Mouse (Mus musculus): ENCODE results near the gene Ms4a6b. TPM values are rescaled to one million over a fixed set of nuclear protein-coding genes. Genes with fewer than 3 reads are reported as not detected.

The Ms4a6b gene
- polyA plus RNA-seq (2015; fragmentation: Nextera tagmentation; extraction: Ambion mirVana), result 3.1 and 3.4 TPM in 2 replicates

DNA sequence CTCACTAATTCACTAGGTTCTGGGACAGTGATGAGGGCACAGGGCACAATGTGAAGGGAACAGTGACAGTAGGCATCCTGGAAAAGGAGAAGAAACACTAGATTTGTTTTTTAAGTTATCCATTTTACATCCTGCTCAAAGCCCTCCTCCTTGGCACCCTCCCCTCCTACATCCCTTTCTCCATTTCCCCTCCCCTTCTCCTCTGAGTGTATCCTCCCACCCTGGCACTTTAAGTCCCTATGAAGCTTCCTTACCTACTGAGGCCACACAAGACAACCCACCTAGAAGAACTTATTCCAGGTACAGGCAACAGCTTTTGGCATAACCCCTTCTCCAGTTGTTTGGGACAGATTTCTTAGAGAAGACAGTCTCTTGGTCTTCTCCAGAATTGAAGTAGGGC, at the start of gene Ms4a6b:
Ms4a6b (plus strand) TSS at position 267 of the 400 bp plus-strand sequence.

DNA sequence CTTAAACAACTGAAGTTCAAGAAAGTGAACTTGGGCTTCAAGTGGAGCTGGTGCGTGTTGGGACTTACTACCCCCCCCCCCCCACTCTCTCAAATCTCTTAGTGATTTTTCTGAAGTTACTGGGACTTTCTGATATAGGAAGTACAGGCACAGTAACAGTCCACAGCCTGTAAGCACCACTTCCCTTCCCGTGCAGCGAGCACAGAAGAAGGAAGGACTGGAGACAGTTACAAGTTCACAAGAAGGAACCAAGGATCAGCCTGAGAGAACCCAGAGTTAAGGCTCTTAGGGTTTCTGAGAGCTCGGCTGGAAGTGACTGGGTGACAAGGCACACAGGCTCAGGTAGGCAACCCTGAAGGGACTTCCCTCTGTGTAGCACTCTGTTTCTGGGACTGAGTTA, 47.1 kb upstream of the Ms4a6b start, which contains the start of gene Ms4a6c:
Ms4a6c (plus strand) TSS at position 152 of the 400 bp plus-strand sequence.

DNA sequence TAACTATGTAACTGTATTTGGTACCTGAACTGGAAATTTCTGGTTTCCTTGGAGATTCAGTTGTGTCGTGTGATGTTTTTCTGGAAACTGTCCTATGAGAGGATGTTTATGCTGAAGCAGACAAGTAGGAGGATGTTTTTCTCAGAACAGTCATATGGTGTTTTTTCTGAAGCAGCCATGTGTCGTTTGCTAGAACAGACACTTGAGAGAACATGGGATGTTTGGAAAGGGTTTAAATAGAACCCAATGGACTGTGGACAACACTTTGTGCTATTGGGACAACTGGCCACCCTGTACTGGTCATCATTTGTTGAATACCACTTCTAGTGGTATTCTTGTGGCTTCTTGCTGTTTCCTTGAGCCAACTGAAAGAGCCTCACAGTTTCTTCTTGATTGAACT, 30.6 kb upstream of the Ms4a6b start, which contains the start of gene Gm8369:
Gm8369 (plus strand) TSS at position 193 of the 400 bp plus-strand sequence.

DNA sequence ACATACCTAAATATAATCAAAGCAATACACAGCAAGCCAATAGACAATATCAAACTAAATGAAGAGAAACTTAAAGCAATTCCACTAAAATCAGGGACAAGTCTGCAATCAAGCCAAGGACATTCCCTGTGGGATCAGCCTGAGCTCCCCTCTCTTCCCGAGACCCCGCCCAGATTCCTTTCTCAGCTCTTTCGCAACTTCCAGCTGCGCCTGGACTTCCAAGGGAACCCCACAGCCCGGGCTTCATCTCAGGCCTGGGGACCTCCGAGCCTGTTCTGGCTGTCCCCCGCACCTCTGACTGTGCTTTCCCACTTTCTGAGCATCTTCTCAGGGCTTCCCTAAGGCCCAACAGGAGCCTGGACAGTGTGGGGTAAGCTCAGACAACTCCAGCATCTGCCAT, 20.3 kb downstream of the Ms4a6b start, which contains the start of gene Ms4a4d:
Ms4a4d (plus strand) TSS at position 209 of the 400 bp plus-strand sequence.

Other genes with a start within 250 kb of the Ms4a6b start
- gene Ms4a5, start 232.6 kb upstream of the Ms4a6b start, polyA plus RNA-seq (2015; fragmentation: Nextera tagmentation; extraction: Ambion mirVana), result not detected in 2 replicates
- 0.09 TPM in 1 of 2 replicates, not detected in the other for gene Ms4a14, start 202.1 kb upstream of the Ms4a6b start, polyA plus RNA-seq (2015; fragmentation: Nextera tagmentation; extraction: Ambion mirVana)
- 3.3 and 4.8 TPM in 2 replicates for gene Ms4a7, start 180.4 kb upstream of the Ms4a6b start, polyA plus RNA-seq (2015; fragmentation: Nextera tagmentation; extraction: Ambion mirVana)
- 3.2 and 3.3 TPM in 2 replicates for gene Ms4a4a, start 141.0 kb upstream of the Ms4a6b start, polyA plus RNA-seq (2015; fragmentation: Nextera tagmentation; extraction: Ambion mirVana)
- gene Ms4a4c, start 111.7 kb upstream of the Ms4a6b start, polyA plus RNA-seq (2015; fragmentation: Nextera tagmentation; extraction: Ambion mirVana), result 0.36 TPM in 1 of 2 replicates, not detected in the other
- 0.41 TPM in 1 of 2 replicates, not detected in the other for gene Ms4a4b, start 73.0 kb upstream of the Ms4a6b start, polyA plus RNA-seq (2015; fragmentation: Nextera tagmentation; extraction: Ambion mirVana)
- gene Ms4a6c, start 47.1 kb upstream of the Ms4a6b start, polyA plus RNA-seq (2015; fragmentation: Nextera tagmentation; extraction: Ambion mirVana), result 3.8 and 5.3 TPM in 2 replicates
- gene Gm8369, start 30.6 kb upstream of the Ms4a6b start, polyA plus RNA-seq (2015; fragmentation: Nextera tagmentation; extraction: Ambion mirVana), result 0.06 and 0.15 TPM in 2 replicates
- gene Ms4a4d, start 20.3 kb downstream of the Ms4a6b start, polyA plus RNA-seq (2015; fragmentation: Nextera tagmentation; extraction: Ambion mirVana), result 0.13 and 0.15 TPM in 2 replicates
- gene Ms4a6d, start 88.3 kb downstream of the Ms4a6b start, polyA plus RNA-seq (2015; fragmentation: Nextera tagmentation; extraction: Ambion mirVana), result 2.9 and 4.1 TPM in 2 replicates
- 0.14 and 0.32 TPM in 2 replicates for gene Ms4a2, start 107.2 kb downstream of the Ms4a6b start, polyA plus RNA-seq (2015; fragmentation: Nextera tagmentation; extraction: Ambion mirVana)
- 0.15 and 0.70 TPM in 2 replicates for gene Ms4a3, start 124.3 kb downstream of the Ms4a6b start, polyA plus RNA-seq (2015; fragmentation: Nextera tagmentation; extraction: Ambion mirVana)
- not detected in 2 replicates for gene Oosp2, start 144.0 kb downstream of the Ms4a6b start, polyA plus RNA-seq (2015; fragmentation: Nextera tagmentation; extraction: Ambion mirVana)
- not detected in 2 replicates for gene Oosp1, start 174.6 kb downstream of the Ms4a6b start, polyA plus RNA-seq (2015; fragmentation: Nextera tagmentation; extraction: Ambion mirVana)
- not detected in 2 replicates for gene Oosp3, start 180.5 kb downstream of the Ms4a6b start, polyA plus RNA-seq (2015; fragmentation: Nextera tagmentation; extraction: Ambion mirVana)
- gene Gif, start 231.0 kb downstream of the Ms4a6b start, polyA plus RNA-seq (2015; fragmentation: Nextera tagmentation; extraction: Ambion mirVana), result not detected in 2 replicates